Mouse (Mus musculus) lung, postnatal 0 days (tissue): ENCODE measurements around the gene Sash1. TPM values are rescaled to one million over a fixed set of nuclear protein-coding genes. Genes with fewer than 3 reads are reported as not detected.
A peak's percentile ranks its signal among the peaks of the same experiment; 100 is the strongest.

Experiments used
- ATAC-seq: fragments of 200-750 bp; cut with Nextera tagmentation; 2 replicates; pipeline ENCODE4 v1.8.0; 2017; ENCODE audit warnings: moderate library complexity
- DNase-seq: peaks from one replicate; pipeline ENCODE4 v3.0.0-alpha.2; 2016; ENCODE audit warnings: low spot score
- H3K27ac ChIP-seq: fragments of 300-500 bp; sonication (generic); 2 replicates; pipeline ENCODE4 v1.5.1; 2014; ENCODE audit warnings: antibody characterized with exemption, mild to moderate bottlenecking, low read length, mixed read lengths
- H3K27me3 ChIP-seq: fragments of 300-500 bp; sonication (generic); replicated peaks from 2 replicates; pipeline ENCODE4 v1.6.1; 2014; ENCODE audit warnings: low read length, mixed read lengths; ENCODE audit not compliant: insufficient read depth
- H3K36me3 ChIP-seq: fragments of 300-500 bp; sonication (generic); 2 replicates; pipeline ENCODE4 v1.6.1; 2014; ENCODE audit warnings: low read length, mixed read lengths; ENCODE audit not compliant: insufficient read depth
- H3K4me1 ChIP-seq: fragments of 300-500 bp; sonication (generic); 2 replicates; pipeline ENCODE4 v1.6.1; 2014; ENCODE audit warnings: antibody characterized with exemption, low read depth, low read length, mixed read lengths; ENCODE audit not compliant: insufficient read depth
- H3K4me2 ChIP-seq: fragments of 300-500 bp; sonication (generic); replicated peaks from 2 replicates; pipeline ENCODE4 v1.6.1; 2014; ENCODE audit warnings: low read depth, mild to moderate bottlenecking, low read length, moderate library complexity, mixed read lengths
- H3K4me3 ChIP-seq: fragments of 300-500 bp; sonication (generic); 2 replicates; pipeline ENCODE4 v1.5.1; 2014; ENCODE audit warnings: low read depth, low read length
- H3K9ac ChIP-seq: fragments of 300-500 bp; sonication (generic); replicated peaks from 2 replicates; pipeline ENCODE4 v1.6.1; 2014; ENCODE audit warnings: low read depth, mild to moderate bottlenecking
- H3K9me3 ChIP-seq: fragments of 300-500 bp; sonication (generic); 2 replicates; pipeline ENCODE4 v1.6.1; 2016; ENCODE audit warnings: low read length, mixed read lengths
- CTCF ChIP-seq: IDR thresholded peaks from 2 replicates; pipeline ENCODE4 v1.5.1; 2016; ENCODE audit warnings: antibody characterized with exemption, mild to moderate bottlenecking
- EP300 ChIP-seq: IDR thresholded peaks from 2 replicates; pipeline ENCODE4 v1.6.1; 2016; ENCODE audit warnings: antibody characterized with exemption, mild to moderate bottlenecking, control low read depth
- whole genome bisulfite sequencing: fragments of 180-500 bp; shearing (Covaris S2); extraction: QIAGEN DNeasy Blood & Tissue Kit; methylation state at CpG from one replicate; pipeline ENCODE4 v1.1.7; 2014; 5-methylcytosine and 5-hydroxymethylcytosine counted together
- polyA plus RNA-seq: library from polyadenylated mRNA; unstranded; fragments of >200 nt; fragmentation: Nextera tagmentation; extraction: Ambion mirVana; gene quantifications from 2 replicates; pipeline ENCODE4 v1.2.1, GENCODE M21; 2015

Sash1 gene
- polyA plus RNA-seq, 1 experiment from 2014 or later = 10.1 TPM

DNA sequence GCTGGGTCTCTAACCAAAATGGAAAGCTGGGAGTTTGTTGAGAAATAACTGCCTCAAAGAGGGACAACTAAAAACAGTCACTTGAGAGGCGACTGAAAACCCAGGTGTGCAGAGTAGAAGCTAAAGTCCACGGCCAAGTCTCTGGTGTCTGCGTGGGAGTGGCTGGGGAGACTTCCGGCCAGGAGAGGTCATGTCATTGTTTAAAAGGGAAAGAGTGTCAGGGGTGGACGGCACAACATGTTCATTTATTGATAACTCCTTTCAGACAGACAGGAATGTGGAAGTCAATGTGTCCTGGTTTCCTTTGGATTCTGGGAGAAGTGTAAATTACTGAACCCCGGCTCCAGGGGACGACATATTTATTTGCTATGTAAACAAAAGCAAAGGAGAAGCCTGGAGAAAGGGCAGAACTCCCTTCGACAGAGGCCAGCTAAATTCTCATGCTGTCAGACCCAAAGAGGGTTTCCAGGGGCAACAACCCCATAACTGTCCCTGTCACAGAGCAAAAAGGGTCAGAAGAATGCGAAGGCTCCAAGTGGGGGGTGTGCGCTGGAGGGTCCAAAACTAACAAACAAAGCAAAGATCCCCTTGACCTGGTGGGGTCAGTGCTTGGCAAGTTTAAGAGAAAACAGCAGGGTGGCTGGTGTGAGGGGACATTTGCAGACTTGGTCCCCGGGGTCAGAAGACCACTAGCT lies 100.3 kb downstream of the Sash1 start:
- Histone ChIP-seq H3K9me3 (no peaks in the 10 kb centered on the region), H3K4me1 (peaks cover 7% of the 10 kb centered on the region; the same call in 1 of the 2 replicates), H3K27me3 (no peaks in the 10 kb centered on the region), H3K36me3 (0 out of 2 replicates have a peak, but pooled peaks cover 8% of the 10 kb centered on the region), H3K4me2 (no peak overlapping the region), H3K9ac (no peak overlapping the region), H3K27ac (no peak overlapping the region; the same call in 1 of the 2 replicates), H3K4me3 (no peak overlapping the region)
- TF ChIP-seq CTCF (no peak), EP300 (no peak)
- no peak for ATAC-seq
- 24% methylated on average over 11 of the region's 11 CpGs for WGBS
- no peak for DNase-seq

DNA sequence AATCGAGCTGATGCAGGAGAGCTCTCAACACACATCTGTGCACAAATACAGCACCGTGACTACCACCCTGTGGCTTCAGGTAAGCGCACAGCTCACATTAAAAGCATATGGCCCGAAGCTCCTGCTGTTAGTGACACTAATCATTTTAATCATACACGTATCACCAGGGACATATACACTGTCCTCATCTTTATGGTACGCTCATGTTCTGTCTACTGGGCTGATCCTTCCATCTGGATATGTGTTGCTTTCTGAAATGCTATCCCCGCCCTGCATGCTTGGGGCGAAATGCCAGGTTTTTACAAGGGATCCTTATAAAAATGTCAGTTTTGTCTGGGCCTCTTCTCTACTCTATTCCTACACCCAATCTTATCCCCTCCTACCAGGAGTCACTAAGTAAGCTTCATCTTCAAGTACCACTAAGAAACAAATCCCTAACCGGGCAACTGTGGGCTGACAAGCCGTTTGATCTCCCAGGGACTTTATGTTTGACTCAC lies 103.9 kb downstream of the Sash1 start:
- no peak for DNase-seq
- no peak overlapping the region for H3K4me2 ChIP-seq
- H3K27ac ChIP-seq = no peak overlapping the region
- no peak for ATAC-seq
- H3K4me3 ChIP-seq = no peak overlapping the region
- 80% methylated on average over 9 of the region's 10 CpGs for WGBS
- H3K36me3 ChIP-seq = 0 out of 2 replicates have a peak, but pooled peaks cover 4% of the 10 kb centered on the region
- no peaks in the 10 kb centered on the region for H3K9me3 ChIP-seq
- TF ChIP-seq EP300 (no peak), CTCF (no peak)
- H3K9ac ChIP-seq = no peak overlapping the region
- H3K27me3 ChIP-seq = no peaks in the 10 kb centered on the region
- H3K4me1 ChIP-seq = peaks cover 7% of the 10 kb centered on the region; the same call in 1 of the 2 replicates

DNA sequence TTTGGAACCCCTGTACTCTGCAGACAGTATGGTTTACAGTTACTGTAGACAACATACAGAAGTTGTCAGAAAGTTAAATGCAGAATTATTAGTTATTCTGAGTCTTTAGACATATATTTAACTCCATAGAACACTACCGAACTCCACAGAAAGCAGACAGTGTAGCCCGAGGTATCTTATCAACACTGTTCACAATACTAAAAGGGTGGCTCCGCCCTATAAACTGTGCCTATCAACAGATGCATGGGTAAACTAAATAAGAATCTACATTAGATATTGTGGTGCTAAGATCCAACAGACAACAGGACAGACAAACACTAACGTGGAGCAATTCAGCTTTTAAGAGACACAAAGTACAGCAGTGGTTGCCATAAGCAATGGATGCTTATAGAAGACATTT lies 106.0 kb downstream of the Sash1 start:
- Histone ChIP-seq H3K9me3 (no peaks in the 10 kb centered on the region), H3K4me1 (no peaks in the 10 kb centered on the region), H3K9ac (no peak overlapping the region), H3K4me2 (no peak overlapping the region), H3K27ac (no peak overlapping the region), H3K27me3 (no peaks in the 10 kb centered on the region), H3K36me3 (peaks cover 4% of the 10 kb centered on the region; the same call in 1 of the 2 replicates), H3K4me3 (no peak overlapping the region)
- DNase-seq (no peak), ATAC-seq (no peak)
- 90% methylated on average over 4 of the region's 4 CpGs for WGBS
- TF ChIP-seq CTCF (no peak), EP300 (no peak)

DNA sequence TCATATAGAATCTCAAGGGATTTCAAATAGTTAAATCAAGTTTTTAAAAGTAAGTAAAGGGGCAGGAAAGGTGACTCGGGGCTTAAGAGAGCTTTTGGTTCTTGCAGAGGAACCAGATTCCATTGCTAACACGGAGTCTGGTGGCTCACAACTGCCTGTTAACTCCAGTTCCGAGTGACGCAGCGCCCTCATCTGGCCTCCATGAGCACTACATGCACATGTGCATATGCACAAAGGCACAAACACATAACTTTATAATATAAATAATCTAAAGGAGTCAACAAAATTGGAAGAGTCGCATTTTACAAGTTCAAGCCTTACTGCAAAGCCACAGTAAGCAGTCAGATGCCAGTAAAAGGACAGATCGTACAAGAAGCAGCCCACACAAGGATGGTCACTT lies 107.0 kb downstream of the Sash1 start:
- WGBS = 89% methylated on average over 7 of the region's 7 CpGs
- ATAC-seq = no peak
- peaks cover 4% of the 10 kb centered on the region; the same call in 1 of the 2 replicates for H3K36me3 ChIP-seq

DNA sequence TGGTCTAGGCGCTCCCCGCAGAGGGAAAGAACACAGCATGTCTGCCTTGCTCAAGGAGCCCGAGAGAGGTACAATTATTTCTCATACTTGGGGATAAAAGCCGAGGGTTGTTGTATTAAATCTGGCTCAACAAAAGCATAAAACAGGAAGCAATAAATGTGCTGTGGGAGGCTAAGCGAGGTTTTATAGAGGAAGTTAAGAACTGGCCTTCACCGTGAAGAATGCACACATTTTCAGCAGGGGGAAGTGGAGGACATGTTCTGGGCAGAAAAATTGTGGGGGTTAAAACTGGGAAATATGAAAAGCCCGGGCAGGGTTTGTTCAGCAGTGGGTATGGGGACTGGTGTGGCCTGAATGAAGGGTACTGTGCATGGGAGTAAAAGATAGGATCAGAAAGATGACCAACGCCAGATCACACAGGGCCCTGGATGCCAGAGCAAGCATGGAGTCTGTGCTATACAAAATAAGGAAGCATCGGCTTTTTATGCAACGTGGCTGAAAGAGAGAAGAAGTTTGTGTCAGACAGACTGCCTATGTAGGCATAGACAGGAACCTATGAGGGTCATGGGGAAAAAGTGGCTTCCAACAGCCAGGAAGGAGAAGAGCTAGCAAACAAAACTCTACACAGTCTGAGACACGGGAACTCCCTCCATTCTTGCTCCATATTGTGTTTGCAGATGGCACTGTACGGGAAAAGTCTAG lies 108.2 kb downstream of the Sash1 start:
- DNase-seq (no peak), ATAC-seq (no peak)
- Histone ChIP-seq H3K4me2 (no peak overlapping the region), H3K27ac (no peak overlapping the region), H3K36me3 (peaks cover 4% of the 10 kb centered on the region; the same call in 1 of the 2 replicates), H3K9me3 (no peaks in the 10 kb centered on the region), H3K9ac (no peak overlapping the region), H3K4me3 (no peak overlapping the region), H3K27me3 (no peaks in the 10 kb centered on the region), H3K4me1 (no peaks in the 10 kb centered on the region; the same call in 1 of the 2 replicates)
- WGBS = 79% methylated on average over 12 of the region's 12 CpGs
- no peak for TF ChIP-seq CTCF
- TF ChIP-seq EP300 = no peak

More for the DNA sequence above, 107.0 kb downstream of the Sash1 start:
- Histone ChIP-seq H3K9ac (no peak overlapping the region), H3K4me2 (no peak overlapping the region), H3K27me3 (no peaks in the 10 kb centered on the region), H3K9me3 (no peaks in the 10 kb centered on the region), H3K4me1 (no peaks in the 10 kb centered on the region), H3K4me3 (no peak overlapping the region), H3K27ac (no peak overlapping the region)
- TF ChIP-seq EP300 (no peak), CTCF (peak; percentile 38)
- no peak for DNase-seq

DNA sequence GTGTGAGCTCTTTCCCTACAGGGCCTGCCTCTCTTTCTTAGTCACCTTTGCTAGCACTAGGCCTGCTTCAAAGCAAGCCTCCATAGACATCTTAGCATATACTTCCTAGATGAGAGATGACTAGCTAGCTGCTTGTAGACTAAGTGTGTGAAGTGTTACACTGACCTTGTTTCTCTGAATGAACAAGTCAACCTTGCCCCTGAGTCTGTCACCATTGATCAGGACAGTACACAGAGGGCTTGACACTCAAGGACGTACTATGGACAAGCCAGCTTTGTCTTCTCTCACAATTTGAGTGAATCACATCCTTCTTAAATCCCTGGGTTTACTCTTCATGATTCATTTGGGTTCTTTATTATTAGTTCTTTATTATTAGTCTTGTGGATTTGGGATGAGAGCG lies 109.1 kb downstream of the Sash1 start:
- 95% methylated on average over 2 of the region's 2 CpGs for WGBS
- H3K9ac ChIP-seq = no peak overlapping the region
- no peak overlapping the region for H3K4me3 ChIP-seq
- no peaks in the 10 kb centered on the region for H3K27me3 ChIP-seq
- no peak for TF ChIP-seq EP300
- no peak for TF ChIP-seq CTCF
- no peaks in the 10 kb centered on the region for H3K9me3 ChIP-seq
- no peaks in the 10 kb centered on the region; the same call in 1 of the 2 replicates for H3K4me1 ChIP-seq
- peaks cover 4% of the 10 kb centered on the region; the same call in 1 of the 2 replicates for H3K36me3 ChIP-seq
- ATAC-seq = no peak
- H3K27ac ChIP-seq = no peak overlapping the region
- DNase-seq = no peak
- no peak overlapping the region for H3K4me2 ChIP-seq
